Mouse (Mus musculus) adrenal gland (tissue): ENCODE results near the gene Cd164.

ENCODE experiments used
- intact Hi-C: fragments of 180-260 bp; cut with DNase I; formaldehyde crosslinking; loops from one replicate; pipeline ENCODE4 v1.15.1; 2025
- long read RNA-seq, 2 experiments: library from polyadenylated mRNA; unstranded; transcript quantifications; one replicate each; pipeline ENCODE4 v2.0.0; 2020; ENCODE audit warnings: borderline replicate concordance in 1 of 2; ENCODE audit not compliant: insufficient replicate concordance in 1 of 2

The Cd164 gene
- long read RNA-seq, experiment 1, transcript Cd164-201 (6 exons, 2,922 nt): major isoform, 45 of 54 reads
- long read RNA-seq, experiment 1, partial matches to known transcripts: 8 of 54 reads
- long read RNA-seq, experiment 1, other reads (novel, unspliced or antisense): 1 of 54 reads
- long read RNA-seq, experiment 2, transcript Cd164-201 (6 exons, 2,922 nt): major isoform, 44 of 49 reads
- long read RNA-seq, experiment 2, partial matches to known transcripts: 5 of 49 reads
- long read RNA-seq, experiment 2, other reads (novel, unspliced or antisense): 0 of 49 reads

- intact Hi-C loops: loop anchor here (2.0 to 10.0 kb wide), 2 partner anchors 164 to 776 kb away; no protein-coding TSS in a partner anchor
Measured at GRCm38 (mm10) chr10:41518981-41519618, at the start of gene Cd164. Cd164 (plus strand) TSS chr10:41519414.

GRCm38 (mm10) chr10:41470693-41471092 lies 48.5 kb upstream of the Cd164 start:
- intact Hi-C loops: no loop called here

GRCm38 (mm10) chr10:41472534-41472933 lies 46.7 kb upstream of the Cd164 start:
- intact Hi-C loops: no loop called here

GRCm38 (mm10) chr10:41472962-41473481 lies 46.2 kb upstream of the Cd164 start:
- intact Hi-C loops: no loop called here

GRCm38 (mm10) chr10:41473782-41474468 lies 45.3 kb upstream of the Cd164 start:
- intact Hi-C loops: no loop called here

- intact Hi-C loops: no loop called here
Measured at GRCm38 (mm10) chr10:41474981-41475391, 44.2 kb upstream of the Cd164 start.

GRCm38 (mm10) chr10:41476171-41477017 lies 42.8 kb upstream of the Cd164 start, which contains the start of gene Mical1:
Mical1 (plus strand) TSS chr10:41476314.
- intact Hi-C loops: no loop called here

- intact Hi-C loops: no loop called here
Measured at GRCm38 (mm10) chr10:41477018-41477277, 42.3 kb upstream of the Cd164 start.

- intact Hi-C loops: no loop called here
Measured at GRCm38 (mm10) chr10:41477278-41478181, 41.7 kb upstream of the Cd164 start.

- intact Hi-C loops: no loop called here
Measured at GRCm38 (mm10) chr10:41479961-41480360, 39.3 kb upstream of the Cd164 start.

- intact Hi-C loops: no loop called here
Measured at GRCm38 (mm10) chr10:41480938-41481880, 38.0 kb upstream of the Cd164 start.

- intact Hi-C loops: no loop called here
Measured at GRCm38 (mm10) chr10:41482446-41482845, 36.8 kb upstream of the Cd164 start.

GRCm38 (mm10) chr10:41485778-41486177 lies 33.4 kb upstream of the Cd164 start:
- intact Hi-C loops: no loop called here

- intact Hi-C loops: no loop called here
Measured at GRCm38 (mm10) chr10:41486506-41487170, 32.6 kb upstream of the Cd164 start.

GRCm38 (mm10) chr10:41488877-41489276 lies 30.3 kb upstream of the Cd164 start:
- intact Hi-C loops: no loop called here

GRCm38 (mm10) chr10:41489294-41489693 lies 29.9 kb upstream of the Cd164 start:
- intact Hi-C loops: no loop called here

GRCm38 (mm10) chr10:41489708-41490517 lies 29.3 kb upstream of the Cd164 start, which contains the start of the genes Smpd2 and Ppil6:
Smpd2 (minus strand) TSS chr10:41490369.
Ppil6 (plus strand) TSS chr10:41490439.
- intact Hi-C loops: no loop called here

- intact Hi-C loops: no loop called here
Measured at GRCm38 (mm10) chr10:41490518-41490873, 28.7 kb upstream of the Cd164 start.
